Mouse (Mus musculus) brain, embryonic 14.5 days (tissue): ENCODE results near the gene Fbxo4.

ENCODE experiments used
- CTCF ChIP-seq: fragments of 200-500 bp; IDR thresholded peaks from 2 replicates; pipeline ENCODE4 v1.5.1; 2012; ENCODE audit warnings: inconsistent platforms, mild to moderate bottlenecking, moderate library complexity, borderline replicate concordance; ENCODE audit not compliant: insufficient read depth, insufficient read length; ENCODE audit errors: extremely low read depth
- POLR2A ChIP-seq: fragments of 200-500 bp; IDR thresholded peaks from 2 replicates; pipeline ENCODE4 v1.6.1; 2012; ENCODE audit warnings: mild to moderate bottlenecking, inconsistent platforms, borderline replicate concordance; ENCODE audit not compliant: poor library complexity, insufficient read depth, insufficient read length, severe bottlenecking; ENCODE audit errors: extremely low read depth

- TF ChIP-seq POLR2A: no peak
- no peak for TF ChIP-seq CTCF
These were observed 9.6 kb downstream of the Fbxo4 start for GRCm38 (mm10) chr15:3969743-3970142.
